Mouse (Mus musculus) spleen, postnatal 10 days (tissue): ENCODE data around the gene Olfr593.
"Not testable (repeated sequence)": the region's sequence is repeated elsewhere in the genome, so short reads cannot be mapped to it uniquely, and the experiment has no call there.

ENCODE experiments used
- DNase-seq, 2 experiments: peaks; one replicate each; pipeline ENCODE4 v3.0.0; 2021 to 2022; ENCODE audit warnings: low spot score in 2 of 2

Olfr593 gene

DNA sequence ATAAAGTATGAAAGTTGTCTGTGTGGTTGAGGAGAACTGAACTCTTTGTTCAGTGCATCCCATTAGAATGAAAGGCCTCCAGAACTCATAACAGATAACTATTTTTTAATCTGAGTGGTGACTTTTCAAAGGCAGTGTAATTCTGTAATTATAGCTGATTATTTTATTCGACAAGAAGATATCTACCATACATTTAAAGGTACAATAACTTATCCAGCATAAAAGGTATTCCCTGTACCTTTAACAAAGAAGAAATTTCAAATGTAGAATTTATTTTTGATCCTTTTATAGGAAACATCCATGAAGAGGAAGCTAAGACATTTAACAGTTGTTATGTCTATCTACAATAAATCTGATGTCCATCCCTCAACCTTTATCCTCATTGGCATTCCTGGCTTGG, at the start of gene Olfr593:
Olfr593 (plus strand) TSS at position 301 of the 400 bp plus-strand sequence.
- DNase-seq: no peak

DNA sequence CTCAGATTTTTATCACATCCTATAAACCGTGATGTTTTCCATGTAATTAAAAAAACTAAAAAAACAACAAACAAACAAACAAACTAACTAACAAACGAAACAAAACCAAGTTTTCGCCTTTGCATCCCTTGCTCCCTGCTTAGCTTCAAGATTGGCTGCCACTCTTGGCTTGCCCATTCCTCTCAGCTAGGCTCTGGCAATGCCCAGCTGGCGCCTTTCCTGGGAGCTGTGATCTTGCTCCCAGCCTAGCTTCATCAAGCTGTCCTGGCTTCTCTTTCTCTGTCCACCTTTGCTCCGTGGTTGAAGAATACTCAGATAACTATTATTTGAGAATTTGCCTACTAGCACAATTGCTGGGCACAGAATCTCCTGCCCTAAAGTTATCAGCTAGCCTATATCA, 42.0 kb upstream of the Olfr593 start:
- no peak for DNase-seq

DNA sequence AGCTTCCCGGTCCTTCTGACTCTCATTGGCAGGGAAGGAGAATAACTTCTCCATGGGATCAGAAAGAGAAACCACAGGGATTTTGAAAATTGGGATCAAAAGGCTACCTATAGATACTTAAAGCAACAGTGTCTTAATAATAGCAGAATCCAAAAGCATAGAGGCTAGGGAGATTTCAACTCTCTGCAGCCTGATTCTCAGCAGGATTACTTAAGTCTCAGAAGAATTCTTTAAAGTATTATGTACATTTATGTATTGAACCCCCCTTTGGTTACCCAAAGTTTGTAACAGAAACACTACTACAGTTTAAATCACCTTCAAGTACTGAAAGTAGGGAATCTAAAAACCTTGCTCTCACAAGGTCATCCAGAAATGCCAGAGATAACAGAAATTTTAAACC, 33.4 kb upstream of the Olfr593 start, which contains the start of gene Olfr591:
Olfr591 (minus strand) TSS at position 101 of the 400 bp plus-strand sequence.
- DNase-seq: no peak

DNA sequence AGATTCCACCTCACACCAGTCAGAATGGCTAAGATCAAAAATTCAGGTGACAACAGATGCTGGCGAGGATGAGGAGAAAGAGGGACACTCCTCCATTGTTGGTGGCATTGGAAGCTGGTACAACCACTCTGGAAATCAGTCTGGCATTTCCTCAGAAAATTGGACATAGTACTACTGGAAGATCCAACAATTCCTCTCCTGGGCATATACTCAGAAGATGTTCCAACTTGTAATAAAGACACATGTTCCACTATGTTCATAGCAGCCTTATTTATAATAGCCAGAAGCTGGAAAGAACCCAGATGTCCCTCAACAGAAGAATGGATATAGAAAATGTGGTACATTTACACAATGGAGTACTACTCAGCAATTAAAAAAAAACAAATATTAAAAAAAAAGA, 27.2 kb upstream of the Olfr593 start, which contains the start of gene Olfr592:
Olfr592 (plus strand) TSS at position 301 of the 400 bp plus-strand sequence.
- not testable (repeated sequence) for DNase-seq

DNA sequence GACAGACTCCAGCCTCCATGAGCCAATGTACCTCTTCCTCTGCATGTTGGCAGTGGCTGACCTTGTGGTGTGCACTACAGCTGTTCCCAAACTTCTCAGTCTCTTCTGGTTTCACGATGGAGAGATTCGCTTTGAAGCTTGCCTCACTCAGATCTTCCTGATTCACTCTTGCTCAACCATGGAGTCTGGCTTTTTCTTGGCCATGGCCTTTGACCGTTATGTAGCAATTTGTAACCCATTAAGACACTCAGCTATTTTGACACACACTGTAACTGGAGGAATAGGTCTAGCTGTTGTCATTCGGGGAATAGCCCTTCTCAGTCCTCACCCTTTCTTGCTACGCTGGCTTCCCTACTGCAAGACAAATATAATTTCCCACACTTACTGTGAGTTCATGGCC, 388 bp downstream of the Olfr593 start:
- not testable (repeated sequence) for DNase-seq

DNA sequence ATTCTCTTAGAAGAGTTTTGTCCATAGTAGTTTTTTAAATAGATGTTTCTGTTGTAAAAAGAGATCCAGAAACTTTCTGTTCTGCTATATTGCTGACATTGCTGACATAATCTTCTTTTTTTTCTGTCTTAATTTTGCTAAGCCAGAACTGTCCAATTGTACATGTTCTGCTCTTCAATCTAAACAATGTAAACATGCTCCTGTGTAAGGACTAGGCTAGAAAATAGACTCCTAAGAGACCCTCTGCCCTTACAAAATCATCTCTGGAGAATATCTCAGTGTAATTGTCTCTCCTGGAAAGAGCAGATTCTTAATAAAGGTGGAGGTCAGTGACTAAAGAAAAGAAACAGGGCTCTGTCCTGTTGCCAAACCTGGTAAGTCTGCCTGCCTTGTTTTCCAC, 5.0 kb downstream of the Olfr593 start, which contains the start of gene Olfr594:
Olfr594 (plus strand) TSS at position 301 of the 400 bp plus-strand sequence.
- no peak for DNase-seq

DNA sequence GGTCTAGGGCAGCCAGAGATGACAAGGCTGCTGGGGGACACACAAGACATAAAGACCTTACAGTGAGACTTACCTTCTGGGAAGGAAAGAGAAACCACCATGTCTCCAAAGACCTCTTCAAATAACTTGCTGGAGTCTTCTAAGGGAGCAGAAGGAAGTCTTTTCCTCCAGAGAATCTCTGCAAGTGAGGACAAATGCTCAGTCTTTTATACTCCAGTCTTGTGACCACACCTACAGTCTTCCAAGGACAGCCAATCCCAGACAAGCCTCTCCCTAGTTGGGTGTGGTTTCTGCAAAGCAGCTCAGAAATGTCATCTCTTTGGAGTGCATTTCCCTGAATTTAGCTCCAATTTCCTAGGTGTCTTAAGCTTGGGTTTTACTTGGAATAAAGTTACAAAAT, 40.7 kb downstream of the Olfr593 start, which contains the start of gene Usp17ld:
Usp17ld (minus strand) TSS at position 101 of the 400 bp plus-strand sequence.
- not testable (repeated sequence) for DNase-seq
